Mouse (Mus musculus) kidney, embryonic 15.5 days (tissue): ENCODE data around the gene Olfml2a. TPM values are rescaled to one million over a fixed set of nuclear protein-coding genes. Genes with fewer than 3 reads are reported as not detected.
"Not testable (repeated sequence)": the region's sequence is repeated elsewhere in the genome, so short reads cannot be mapped to it uniquely, and the experiment has no call there.

Source experiments
- ATAC-seq: fragments of 200-750 bp; cut with Nextera tagmentation; replicated peaks from 2 replicates; pipeline ENCODE4 v1.8.0; 2017; ENCODE audit warnings: moderate TSS enrichment; ENCODE audit not compliant: low FRiP score
- H3K27ac ChIP-seq: fragments of 300-500 bp; sonication (generic); 2 replicates; pipeline ENCODE4 v1.5.1; 2015; ENCODE audit warnings: mild to moderate bottlenecking, inconsistent platforms
- H3K27me3 ChIP-seq: fragments of 300-500 bp; sonication (generic); 2 replicates; pipeline ENCODE4 v1.6.1; 2015; ENCODE audit warnings: inconsistent platforms
- H3K36me3 ChIP-seq: fragments of 300-500 bp; sonication (generic); 2 replicates; pipeline ENCODE4 v1.6.1; 2015; ENCODE audit warnings: inconsistent platforms
- H3K4me1 ChIP-seq: fragments of 300-500 bp; sonication (generic); 2 replicates; pipeline ENCODE4 v1.6.1; 2015; ENCODE audit warnings: inconsistent platforms
- H3K4me2 ChIP-seq: fragments of 300-500 bp; sonication (generic); 2 replicates; pipeline ENCODE4 v1.6.1; 2015; ENCODE audit warnings: moderate library complexity, mild to moderate bottlenecking, inconsistent platforms
- H3K4me3 ChIP-seq: fragments of 300-500 bp; sonication (generic); replicated peaks from 2 replicates; pipeline ENCODE4 v1.5.1; 2015; ENCODE audit warnings: mild to moderate bottlenecking, inconsistent platforms
- H3K9ac ChIP-seq: fragments of 300-500 bp; sonication (generic); 2 replicates; pipeline ENCODE4 v1.6.1; 2015; ENCODE audit warnings: mild to moderate bottlenecking, inconsistent platforms
- H3K9me3 ChIP-seq: fragments of 300-500 bp; sonication (generic); replicated peaks from 2 replicates; pipeline ENCODE4 v1.6.1; 2016; ENCODE audit warnings: inconsistent platforms
- WGBS: fragments of 180-500 bp; shearing (Covaris S2); methylation state at CpG from one replicate; pipeline ENCODE4 v1.1.7; 2015; ENCODE audit warnings: mixed read lengths; 5-methylcytosine and 5-hydroxymethylcytosine counted together
- polyA plus RNA-seq: library from polyadenylated mRNA; unstranded; fragments of >200 nt; fragmentation: Nextera tagmentation; extraction: Ambion mirVana; gene quantifications from 2 replicates; pipeline ENCODE4 v1.2.1, GENCODE M21; 2015

Gene Olfml2a
- polyA plus RNA-seq, 1 experiment from 2014 or later: 4.9 TPM

DNA sequence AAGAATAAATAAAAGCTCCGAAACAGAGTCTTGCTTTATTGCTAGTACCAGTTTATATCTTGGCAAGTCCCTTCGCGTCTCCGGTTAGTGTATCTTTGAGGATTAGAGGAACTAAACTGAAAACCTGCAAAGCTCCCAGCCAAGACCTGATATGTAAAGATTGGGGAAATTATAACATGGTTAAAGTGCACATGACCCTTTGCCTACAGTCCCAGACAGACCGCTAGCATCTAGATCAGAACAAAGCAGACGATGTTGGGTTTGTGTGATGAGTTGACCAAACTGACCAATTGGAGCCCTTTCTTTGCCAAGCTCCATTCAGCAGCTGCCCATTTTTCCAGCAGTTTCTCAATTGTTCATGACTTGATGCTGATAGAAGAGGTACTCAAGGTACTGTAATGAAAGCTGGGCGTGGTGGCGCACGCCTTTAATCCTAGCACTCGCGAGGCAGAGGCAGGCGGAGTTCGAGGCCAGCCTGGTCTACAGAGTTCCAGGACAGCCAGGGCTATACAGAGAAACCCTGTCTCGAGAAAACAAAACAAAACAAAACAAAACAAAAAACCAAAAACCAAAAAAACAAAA is 74.5 kb downstream of the Olfml2a start:
- peak overlapping the region; percentile 79 for H3K4me3 ChIP-seq
- no peak overlapping the region for H3K27ac ChIP-seq
- no peaks in the 10 kb centered on the region for H3K27me3 ChIP-seq
- H3K4me2 ChIP-seq: peak overlapping the region; percentile 79
- no peaks in the 10 kb centered on the region for H3K9me3 ChIP-seq
- no peak for ATAC-seq
- peaks cover 33% of the 10 kb centered on the region for H3K36me3 ChIP-seq
- H3K9ac ChIP-seq: no peak overlapping the region
- WGBS: 91% methylated on average over 14 of the region's 14 CpGs
- peaks cover 67% of the 10 kb centered on the region for H3K4me1 ChIP-seq

DNA sequence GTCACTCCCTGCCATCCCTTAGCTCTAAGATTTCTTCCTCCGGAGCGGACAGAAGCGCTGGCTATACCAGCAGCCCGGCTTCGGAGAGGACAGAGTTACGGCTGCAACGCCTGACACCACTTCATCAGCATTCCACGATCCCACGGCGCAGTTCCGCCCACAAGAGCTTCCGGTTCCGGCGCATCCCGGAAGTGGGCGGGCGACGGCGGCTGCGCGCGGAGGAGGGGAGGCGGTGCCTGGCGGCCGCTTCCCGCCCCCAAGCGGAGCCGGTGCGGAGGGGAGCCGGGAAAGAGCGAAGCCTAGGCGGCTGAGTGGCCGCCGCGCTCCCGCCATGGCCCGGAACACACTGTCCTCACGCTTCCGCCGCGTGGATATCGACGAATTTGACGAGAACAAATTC is 76.1 kb downstream of the Olfml2a start:
- H3K4me1 ChIP-seq: peaks cover 57% of the 10 kb centered on the region
- peaks cover 33% of the 10 kb centered on the region for H3K36me3 ChIP-seq
- H3K27me3 ChIP-seq: no peaks in the 10 kb centered on the region
- H3K4me3 ChIP-seq: peak overlapping the region; percentile 90
- H3K9me3 ChIP-seq: no peaks in the 10 kb centered on the region
- H3K9ac ChIP-seq: peak overlapping the region; percentile 94
- WGBS: 0% methylated on average over 39 of the region's 44 CpGs
- peak overlapping the region; percentile 98 for H3K27ac ChIP-seq
- ATAC-seq: peak; percentile 88
- H3K4me2 ChIP-seq: peak overlapping the region; percentile 78

DNA sequence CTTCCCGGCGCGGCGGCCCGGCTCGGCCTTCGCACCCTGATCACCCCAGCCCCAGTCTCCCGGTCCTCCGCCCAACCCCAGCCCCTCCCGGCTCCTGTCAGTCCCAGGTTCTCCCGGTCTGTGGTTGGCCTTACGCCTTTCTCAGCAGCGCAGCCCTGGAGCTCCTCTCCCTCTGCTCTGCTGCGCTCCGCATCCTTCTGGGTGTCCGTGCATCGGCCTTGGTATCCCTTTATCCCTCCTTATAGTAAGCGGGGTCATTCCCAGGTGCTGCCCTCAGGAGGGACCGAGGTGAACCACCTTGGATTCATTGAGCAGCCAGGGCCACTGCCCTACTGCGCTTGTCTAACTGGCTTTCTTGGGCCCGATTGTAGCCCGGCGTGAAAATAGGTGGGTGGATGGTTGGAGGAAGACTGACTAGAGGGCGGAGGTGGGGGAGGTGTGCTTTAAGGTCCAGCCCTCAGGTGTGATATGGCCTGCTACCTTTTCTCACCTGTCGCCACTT is 76.6 kb downstream of the Olfml2a start:
- WGBS: 0% methylated on average over 25 of the region's 25 CpGs
- peak; percentile 58 for ATAC-seq
- peak overlapping the region; percentile 94 for H3K9ac ChIP-seq

GRCm38 (mm10) chr2:39008954-39009365 is 77.2 kb downstream of the Olfml2a start:
- Histone ChIP-seq H3K27ac (peak overlapping the region; percentile 98), H3K4me3 (peak overlapping the region; percentile 90), H3K9me3 (no peaks in the 10 kb centered on the region), H3K9ac (peak overlapping the region; percentile 94), H3K4me2 (peak overlapping the region; percentile 78), H3K27me3 (no peaks in the 10 kb centered on the region), H3K36me3 (peaks cover 33% of the 10 kb centered on the region), H3K4me1 (peaks cover 46% of the 10 kb centered on the region)
- no peak for ATAC-seq
- 3% methylated on average over 3 of the region's 3 CpGs for WGBS

More for the DNA sequence above, 76.6 kb downstream of the Olfml2a start:
- Histone ChIP-seq H3K27ac (peak overlapping the region; percentile 98), H3K36me3 (peaks cover 33% of the 10 kb centered on the region), H3K4me1 (peaks cover 52% of the 10 kb centered on the region), H3K4me3 (peak overlapping the region; percentile 90), H3K4me2 (peak overlapping the region; percentile 78), H3K9me3 (no peaks in the 10 kb centered on the region), H3K27me3 (no peaks in the 10 kb centered on the region)

GRCm38 (mm10) chr2:39010144-39010543 is 78.4 kb downstream of the Olfml2a start:
- not testable (repeated sequence) for ATAC-seq, H3K9ac ChIP-seq, H3K27me3 ChIP-seq, H3K4me2 ChIP-seq, H3K27ac ChIP-seq, H3K4me3 ChIP-seq, H3K9me3 ChIP-seq
- Histone ChIP-seq H3K4me1 (peaks cover 42% of the 10 kb centered on the region), H3K36me3 (peaks cover 45% of the 10 kb centered on the region)
- 89% methylated on average over 5 of the region's 5 CpGs for WGBS

DNA sequence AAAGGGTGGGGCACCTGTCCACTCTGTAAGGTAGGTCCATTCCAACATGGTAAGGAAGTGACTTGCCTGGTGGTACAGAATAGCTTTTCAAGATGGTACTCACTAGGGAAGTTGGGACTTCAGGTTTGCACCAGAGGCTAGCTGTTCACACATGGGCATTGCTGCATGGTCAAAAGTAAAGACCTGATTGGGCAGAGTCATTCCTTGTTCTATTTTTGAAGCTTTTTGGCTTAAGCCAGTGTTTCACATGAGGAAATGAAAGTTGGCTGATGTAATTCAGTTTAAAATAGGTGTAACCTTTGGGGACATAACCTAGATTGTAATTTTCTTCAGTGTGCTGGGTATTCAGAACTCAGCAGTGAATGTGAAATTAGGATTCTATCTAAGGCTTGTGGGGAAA is 79.5 kb downstream of the Olfml2a start:
- H3K4me1 ChIP-seq: peaks cover 35% of the 10 kb centered on the region
- no peak overlapping the region for H3K9ac ChIP-seq
- no peak for ATAC-seq
- peaks cover 56% of the 10 kb centered on the region for H3K36me3 ChIP-seq
- no peaks in the 10 kb centered on the region for H3K27me3 ChIP-seq
- H3K27ac ChIP-seq: no peak overlapping the region
- H3K4me2 ChIP-seq: no peak overlapping the region
- no peak overlapping the region for H3K4me3 ChIP-seq
- no peaks in the 10 kb centered on the region for H3K9me3 ChIP-seq

- WGBS: 88% methylated on average over 3 of the region's 3 CpGs
- H3K9me3 ChIP-seq: no peaks in the 10 kb centered on the region
- H3K9ac ChIP-seq: no peak overlapping the region
- no peak overlapping the region for H3K4me3 ChIP-seq
- ATAC-seq: no peak
- H3K4me1 ChIP-seq: peaks cover 29% of the 10 kb centered on the region
- peaks cover 63% of the 10 kb centered on the region for H3K36me3 ChIP-seq
- H3K27ac ChIP-seq: no peak overlapping the region
- H3K27me3 ChIP-seq: no peaks in the 10 kb centered on the region
- H3K4me2 ChIP-seq: no peak overlapping the region
Observed at GRCm38 (mm10) chr2:39011971-39012370, 80.2 kb downstream of the Olfml2a start.

- Histone ChIP-seq H3K4me2 (no peak overlapping the region), H3K36me3 (peaks cover 72% of the 10 kb centered on the region), H3K9ac (no peak overlapping the region)
Observed at GRCm38 (mm10) chr2:39012768-39013279, 81.0 kb downstream of the Olfml2a start.

More at GRCm38 (mm10) chr2:39012768-39013279, 81.0 kb downstream of the Olfml2a start:
- Histone ChIP-seq H3K4me3 (no peak overlapping the region), H3K27ac (no peak overlapping the region), H3K27me3 (no peaks in the 10 kb centered on the region), H3K4me1 (peaks cover 23% of the 10 kb centered on the region), H3K9me3 (no peaks in the 10 kb centered on the region)
- 86% methylated on average over 7 of the region's 7 CpGs for WGBS
- ATAC-seq: no peak

Other genes starting within 250 kb of the Olfml2a start
- gene Nr5a1, start 217.4 kb upstream of the Olfml2a start, polyA plus RNA-seq: 1.3 and 3.4 TPM in 2 replicates
- 1.1 and 1.2 TPM in 2 replicates for gene Nr6a1, start 4.3 kb upstream of the Olfml2a start, polyA plus RNA-seq
- 1.9 and 2.1 TPM in 2 replicates for gene Wdr38, start 65.5 kb downstream of the Olfml2a start, polyA plus RNA-seq
- 131 and 132 TPM in 2 replicates for gene Arpc5l, start 73.4 kb downstream of the Olfml2a start, polyA plus RNA-seq
- gene Rpl35, start 73.6 kb downstream of the Olfml2a start, polyA plus RNA-seq: 1,044 and 1,085 TPM in 2 replicates
- gene Golga1, start 133.6 kb downstream of the Olfml2a start, polyA plus RNA-seq: 23.5 and 28.4 TPM in 2 replicates